Mouse (Mus musculus) olfactory bulb, adult 2 months (tissue): Measurements from ENCODE around the gene 2900026A02Rik.

Experiments used
- CTCF ChIP-seq: fragments of 200-500 bp; IDR thresholded peaks from 2 replicates; pipeline ENCODE4 v1.5.1; 2012; ENCODE audit warnings: low read depth, mild to moderate bottlenecking, low read length, moderate library complexity; ENCODE audit not compliant: insufficient read depth
- POLR2A ChIP-seq: fragments of 200-500 bp; IDR thresholded peaks from 2 replicates; pipeline ENCODE4 v1.6.1; 2012; ENCODE audit warnings: mild to moderate bottlenecking, low read depth, low read length, moderate library complexity; ENCODE audit not compliant: insufficient read depth

- no peak for TF ChIP-seq CTCF
- no peak for TF ChIP-seq POLR2A
Observed at GRCm38 (mm10) chr5:113102455-113102854, 118.6 kb downstream of the 2900026A02Rik start.
